Mouse (Mus musculus) 3134 (cell line): ENCODE measurements around the gene Abcb10.
"Not testable (repeated sequence)": the region's sequence is repeated elsewhere in the genome, so short reads cannot be mapped to it uniquely, and the experiment has no call there.

Experiments used
- DNase-seq: peaks from one replicate; pipeline ENCODE4 v3.0.0-alpha.2; 2011; ENCODE audit warnings: low spot score; ENCODE audit not compliant: insufficient read length; ENCODE audit errors: extremely low read depth

Abcb10 gene

DNA sequence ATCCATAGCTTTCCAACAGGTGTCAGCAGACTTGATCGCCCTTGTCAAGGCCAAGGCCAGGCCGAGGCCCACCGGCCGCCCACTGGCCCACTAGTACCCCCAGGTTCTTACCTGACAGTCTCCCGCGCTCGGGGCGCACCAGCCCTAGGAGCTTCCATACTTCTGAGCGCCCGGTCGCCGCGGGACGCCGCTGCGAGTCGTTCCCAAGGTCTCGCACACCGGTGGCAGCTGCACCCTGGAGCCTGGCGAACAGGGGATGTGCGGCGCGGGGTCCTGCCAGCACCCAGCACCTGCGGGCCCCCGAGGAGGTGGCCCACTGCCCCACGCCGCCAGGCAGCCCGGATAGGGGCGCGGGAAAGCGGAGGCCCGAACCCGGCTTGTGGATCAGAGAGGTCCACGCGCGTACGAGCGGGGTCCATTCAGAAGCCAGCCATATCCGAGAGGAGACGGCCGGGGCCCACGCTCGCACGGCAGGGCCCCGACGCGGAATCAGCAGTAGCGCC is 580 bp downstream of the Abcb10 start:
- peak; percentile 62 for DNase-seq

DNA sequence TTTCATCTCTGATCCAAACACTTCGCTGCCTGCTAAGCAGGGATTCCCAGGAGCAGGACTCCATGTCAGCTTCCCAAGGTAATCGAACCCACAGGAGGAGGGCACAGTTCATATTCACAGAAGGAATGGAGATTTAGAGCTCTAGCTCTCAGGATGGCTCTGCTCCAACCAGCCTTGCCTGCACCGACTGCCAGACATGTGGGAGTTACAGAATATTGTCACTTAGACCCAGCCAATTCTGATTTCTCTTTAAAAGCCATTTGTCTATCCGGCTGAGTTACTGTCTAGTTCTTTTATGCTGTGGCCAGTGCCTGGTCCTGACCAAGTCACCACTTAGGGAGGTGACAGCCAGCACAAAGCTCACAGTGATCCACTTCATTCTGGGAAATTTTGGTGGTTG is 1.2 kb downstream of the Abcb10 start:
- no peak for DNase-seq

DNA sequence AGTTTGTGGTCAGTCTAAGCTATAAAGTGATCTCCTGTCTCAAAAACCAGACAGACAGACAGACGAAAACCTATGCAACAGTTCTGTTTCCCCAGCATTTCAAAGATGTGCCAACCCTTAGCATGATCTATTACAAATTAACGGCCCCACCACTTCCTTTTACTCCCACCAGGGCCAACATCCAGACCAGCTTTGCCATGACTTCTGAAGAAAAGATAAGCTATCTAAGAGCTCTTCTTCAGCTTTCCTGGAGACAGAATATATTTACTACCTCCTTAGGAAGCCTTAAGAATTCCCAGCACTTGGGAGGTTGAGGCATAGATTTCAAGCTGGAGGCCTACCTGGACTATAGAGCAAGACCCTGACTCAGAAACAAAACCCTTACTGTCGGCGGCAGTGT is 2.7 kb downstream of the Abcb10 start:
- no peak for DNase-seq

DNA sequence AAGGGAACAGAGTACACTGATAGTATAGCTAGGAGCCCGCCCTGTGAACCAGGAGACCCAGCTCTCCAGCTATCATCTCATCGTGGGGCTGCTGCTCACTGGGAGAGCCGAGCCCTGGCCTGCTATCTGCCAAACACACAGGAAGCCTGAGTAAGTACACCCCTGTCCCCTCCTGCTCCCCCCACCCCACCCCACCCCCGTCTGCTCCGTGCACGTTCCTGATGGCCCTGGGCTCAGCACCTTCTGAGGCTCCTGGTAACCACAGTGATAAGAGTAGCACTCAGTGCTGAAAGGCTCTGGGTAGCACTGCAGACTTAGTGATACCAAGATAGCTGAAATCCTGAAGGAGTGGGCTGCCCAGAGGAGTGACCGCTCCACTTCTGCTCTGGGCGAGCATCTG is 4.0 kb downstream of the Abcb10 start:
- no peak for DNase-seq

DNA sequence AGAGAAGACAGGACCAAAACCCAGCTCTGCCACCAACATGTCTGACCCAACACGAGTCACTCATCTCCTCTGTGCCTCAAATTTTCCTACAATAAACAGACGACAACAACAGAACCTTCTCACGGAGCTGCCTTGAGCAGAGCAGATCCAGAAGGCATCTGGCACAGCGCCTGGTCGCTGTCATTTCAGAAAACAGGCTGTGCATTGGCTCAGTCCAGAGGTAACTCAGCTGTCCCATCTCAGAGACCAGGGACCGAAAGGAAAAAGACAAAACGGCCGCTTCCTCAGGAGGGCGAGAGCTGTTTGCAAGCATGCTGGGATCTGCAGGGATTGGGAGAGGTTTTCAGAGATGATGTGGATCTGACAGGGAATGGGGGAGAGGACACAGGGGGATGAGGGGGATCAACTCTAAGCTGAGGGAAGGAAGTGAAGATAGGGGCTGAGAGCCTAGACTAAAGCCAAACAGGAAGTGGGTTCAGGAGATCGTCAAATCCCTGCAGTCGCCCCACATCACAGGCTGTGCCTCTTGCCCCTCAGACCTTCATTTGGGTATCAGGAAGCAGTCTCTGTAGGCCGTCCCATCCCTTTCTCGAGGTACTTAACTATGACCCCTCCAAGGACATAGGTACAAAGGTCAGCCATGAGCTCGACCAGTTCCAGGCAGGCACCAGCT is 4.6 kb downstream of the Abcb10 start:
- DNase-seq, result no peak

DNA sequence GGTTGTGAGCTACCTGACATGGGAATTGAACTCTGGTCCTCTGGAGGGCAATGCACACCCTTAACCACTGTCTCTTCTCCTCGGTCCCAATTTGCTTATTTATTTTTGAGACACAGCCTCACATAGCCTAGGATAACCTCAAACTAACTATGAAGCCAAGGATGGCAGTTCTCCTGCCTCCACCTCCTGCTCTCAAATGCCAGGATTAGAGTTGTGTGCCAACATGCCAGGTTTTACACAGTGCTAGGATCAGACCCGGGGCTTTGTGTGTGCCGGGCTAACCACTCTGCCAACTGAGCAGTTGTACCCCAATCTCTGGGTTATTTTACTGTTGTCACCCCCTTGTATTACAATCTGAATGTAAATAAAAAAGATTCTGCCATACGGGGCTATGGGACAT is 5.4 kb downstream of the Abcb10 start:
- no peak for DNase-seq

DNA sequence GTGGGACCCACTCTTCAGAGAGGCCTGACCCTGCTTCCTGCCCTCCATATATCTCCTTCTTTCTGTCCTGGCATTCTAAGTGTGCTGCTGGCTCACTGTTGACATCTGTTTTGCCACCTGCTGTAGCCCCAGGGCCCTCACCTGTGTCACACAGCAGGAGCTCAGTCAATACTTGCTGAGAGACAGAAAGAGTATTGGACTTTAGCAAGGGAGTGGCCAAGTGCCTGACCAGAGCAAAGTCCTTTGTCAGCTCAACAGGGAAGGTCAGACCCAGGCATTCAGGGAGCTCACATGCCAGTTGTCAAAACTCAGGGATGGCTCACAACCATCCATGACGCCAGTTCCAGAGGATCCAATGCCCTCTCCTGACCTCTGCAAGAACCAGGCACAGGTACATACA is 9.4 kb downstream of the Abcb10 start:
- DNase-seq, result no peak

DNA sequence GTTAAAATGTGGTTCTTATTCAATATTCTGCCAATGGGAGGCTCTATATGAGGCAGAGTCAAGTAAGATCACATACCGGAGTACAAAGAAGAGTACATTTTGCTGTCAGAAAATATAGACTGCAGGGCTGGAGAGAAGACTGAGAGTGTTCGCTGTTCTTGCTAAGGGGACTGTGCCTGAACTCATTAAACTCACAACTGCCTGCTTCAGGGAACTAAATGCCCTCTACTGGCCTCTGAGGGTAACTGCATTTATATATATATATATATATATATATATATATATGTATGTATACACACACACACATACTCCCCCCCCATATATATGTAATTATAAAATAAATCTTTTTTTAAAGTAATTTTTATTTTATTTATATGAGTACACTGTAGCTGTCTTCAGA is 16.0 kb downstream of the Abcb10 start:
- DNase-seq, result no peak

DNA sequence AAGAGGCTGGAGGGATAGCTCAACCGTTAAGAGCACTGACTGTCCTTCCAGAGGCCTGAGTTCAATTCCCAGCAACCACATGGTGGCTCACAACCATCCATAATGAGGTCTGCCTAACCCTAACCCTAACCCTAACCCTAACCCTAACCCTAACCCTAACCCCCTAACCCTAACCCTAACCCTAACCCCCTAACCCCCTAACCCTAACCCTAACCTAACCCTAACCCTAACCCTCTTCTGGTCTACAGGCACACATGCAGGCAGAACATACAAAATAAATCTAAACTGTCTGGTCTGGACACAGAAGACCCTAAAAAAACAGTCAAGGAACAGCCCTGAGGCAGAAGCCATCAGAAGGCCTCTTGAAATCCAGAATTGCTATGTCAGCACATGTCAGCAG is 21.6 kb downstream of the Abcb10 start:
- no peak for DNase-seq

DNA sequence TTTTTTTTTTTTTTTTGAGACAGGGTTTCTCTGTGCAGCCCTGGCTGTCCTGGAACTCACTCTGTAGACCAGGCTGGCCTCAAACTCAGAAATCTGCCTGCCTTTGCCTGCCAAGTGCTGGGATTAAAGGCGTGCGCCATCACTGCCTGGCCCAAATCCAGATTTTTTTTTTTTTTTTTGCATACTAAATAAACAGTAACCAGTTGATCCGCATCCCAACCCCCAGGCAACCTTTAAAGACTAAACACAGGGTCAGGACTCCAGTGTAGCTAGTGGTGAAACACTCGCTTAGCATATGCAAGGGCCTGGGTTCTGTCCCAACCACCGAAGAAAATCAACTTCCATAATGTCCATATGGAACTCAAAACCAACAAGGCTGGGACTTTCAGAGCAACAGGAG is 22.4 kb downstream of the Abcb10 start:
- not testable (repeated sequence) for DNase-seq

DNA sequence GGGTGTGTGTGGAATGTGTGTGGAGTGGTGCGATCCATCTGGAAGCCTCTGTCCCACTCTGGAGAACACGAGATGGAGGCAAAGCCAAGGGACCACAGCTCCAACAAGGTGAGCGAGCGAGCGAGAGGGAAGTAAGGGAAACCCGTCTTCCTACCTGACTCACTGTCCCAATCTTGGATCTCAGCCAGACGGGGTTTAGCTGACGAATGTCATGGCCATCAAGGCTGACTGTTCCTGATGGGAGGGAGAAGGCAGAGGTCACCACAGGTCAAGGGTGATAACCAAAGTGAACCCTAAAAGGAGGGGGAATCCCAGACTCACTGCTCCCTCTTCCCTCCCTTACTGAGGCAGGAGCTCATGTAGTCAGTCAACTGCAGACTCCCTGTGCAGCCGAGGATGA is 22.9 kb downstream of the Abcb10 start:
- DNase-seq, result no peak

DNA sequence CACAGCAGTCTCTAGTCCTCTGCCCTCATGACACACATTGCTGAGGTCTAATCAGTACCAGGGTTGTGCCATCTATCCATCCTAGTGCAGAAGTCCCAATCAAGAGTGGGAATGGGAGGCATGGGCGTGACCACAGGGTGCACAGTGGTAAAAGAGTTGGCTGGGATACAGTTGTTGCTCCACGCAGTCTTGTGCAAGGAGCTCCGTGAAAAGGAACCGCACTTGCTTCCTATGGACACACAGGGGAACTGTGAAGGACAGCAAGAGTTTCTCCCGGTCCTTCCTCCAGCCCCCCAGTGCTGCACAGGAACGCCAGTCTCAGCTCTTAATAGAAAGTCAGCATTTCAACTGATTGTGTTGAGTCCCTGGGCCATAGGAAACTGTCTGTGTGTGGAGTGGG is 23.4 kb downstream of the Abcb10 start:
- no peak for DNase-seq

DNA sequence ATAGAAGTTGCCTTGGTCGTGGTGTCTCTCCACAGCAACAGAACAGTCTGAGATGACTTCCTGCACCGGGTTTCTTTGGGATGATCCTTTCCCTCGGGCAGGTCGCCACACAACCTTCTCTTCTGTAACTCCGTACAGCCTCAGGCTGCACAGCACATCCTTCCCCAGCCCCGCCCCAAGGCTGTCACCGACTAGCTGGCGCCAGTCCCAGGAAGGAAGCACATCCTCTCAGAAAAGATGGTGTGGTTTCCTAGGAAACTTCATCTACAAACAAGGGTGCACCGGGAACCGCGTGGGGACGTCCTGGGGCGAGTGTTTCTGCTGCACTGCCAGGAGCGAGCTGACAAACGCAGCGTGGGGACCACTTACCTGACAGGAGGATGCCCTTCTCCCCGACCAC is 24.8 kb downstream of the Abcb10 start:
- DNase-seq, result no peak

DNA sequence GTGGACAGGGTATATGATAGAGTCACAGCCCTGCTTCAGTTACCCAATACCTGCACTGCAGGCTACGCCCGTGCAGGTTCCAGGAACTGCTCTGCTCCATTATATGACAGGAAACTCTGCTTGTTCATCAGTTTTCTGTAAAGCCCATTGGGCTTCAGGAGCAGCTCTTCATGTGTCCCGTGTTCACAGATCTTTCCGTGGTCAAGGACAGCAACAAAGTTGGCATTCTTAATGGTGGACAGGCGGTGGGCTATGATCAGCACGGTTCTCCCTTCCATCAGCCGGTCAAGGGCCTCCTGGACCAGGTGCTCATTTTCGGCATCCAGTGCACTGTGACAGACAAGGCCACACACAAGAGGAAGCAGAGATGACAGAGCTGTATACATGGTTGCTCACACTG is 28.7 kb downstream of the Abcb10 start:
- no peak for DNase-seq

DNA sequence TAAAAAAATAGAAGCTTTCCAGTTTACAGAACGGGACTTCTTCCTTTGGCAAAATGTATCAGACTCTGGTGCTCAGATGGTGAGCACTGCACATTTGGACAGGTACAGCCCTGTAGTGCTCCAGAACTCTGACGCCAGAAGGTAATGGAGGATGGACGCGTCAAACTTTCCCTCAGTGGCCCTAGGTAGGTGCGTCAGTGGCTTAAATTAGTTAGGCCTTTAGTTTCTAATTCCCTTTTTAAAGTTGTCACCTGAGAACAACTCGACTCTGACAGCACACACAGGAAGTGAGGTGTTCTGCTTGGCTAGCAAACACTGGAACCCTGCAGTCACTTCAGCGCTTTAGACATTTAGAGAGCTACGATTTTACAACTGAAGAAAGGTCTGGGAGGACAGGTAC is 29.2 kb downstream of the Abcb10 start:
- no peak for DNase-seq

DNA sequence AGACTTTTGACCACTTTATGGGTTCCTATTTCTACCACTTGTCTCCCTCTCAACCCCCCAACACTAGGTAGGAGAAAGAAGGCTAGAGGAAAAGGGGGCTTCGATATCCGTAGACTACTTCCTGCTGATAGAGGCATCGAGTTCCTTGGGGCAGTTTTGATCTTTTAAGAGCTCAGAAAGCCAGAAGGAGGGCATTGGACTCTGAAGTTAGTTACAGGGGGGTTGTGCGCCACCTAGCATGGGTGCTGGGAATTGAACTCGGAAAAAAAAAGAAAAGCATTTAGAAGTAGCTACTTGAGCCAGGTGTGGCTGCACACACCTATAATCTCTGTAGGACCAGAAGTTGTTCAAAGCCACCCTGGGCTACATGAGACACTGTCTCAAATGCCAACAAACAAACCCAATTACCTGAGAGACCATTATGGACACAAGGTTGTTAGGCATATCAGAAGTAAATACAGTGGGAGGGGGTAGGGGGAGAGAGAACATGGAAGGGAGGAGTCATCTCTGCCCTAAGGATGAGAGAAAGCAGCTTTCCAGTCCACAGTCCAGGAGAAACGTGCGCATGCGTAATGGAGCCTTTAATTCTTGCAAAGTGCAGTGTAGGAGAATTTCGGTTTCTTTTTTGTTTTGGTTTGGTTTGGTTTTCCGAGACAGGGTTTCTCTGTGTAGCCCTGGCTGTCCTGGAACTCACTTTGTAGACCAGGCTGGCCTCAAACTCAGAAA is 32.7 kb downstream of the Abcb10 start:
- DNase-seq, result peak; percentile 42

DNA sequence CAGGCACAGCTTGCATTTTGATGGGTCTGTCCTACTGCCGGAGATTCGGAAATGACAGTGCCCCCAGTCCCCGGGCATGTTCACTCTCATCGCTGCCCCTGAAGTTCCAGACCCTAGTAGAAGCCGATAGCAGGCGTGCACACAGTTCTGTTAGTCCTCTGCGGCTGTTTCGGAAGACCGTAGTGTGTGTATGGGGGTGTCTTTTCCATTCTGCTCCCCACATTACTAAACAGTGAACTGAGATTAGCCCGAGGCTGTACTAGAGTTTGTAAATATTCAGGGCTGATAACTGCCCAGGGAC is 33.3 kb downstream of the Abcb10 start:
- DNase-seq, result no peak

DNA sequence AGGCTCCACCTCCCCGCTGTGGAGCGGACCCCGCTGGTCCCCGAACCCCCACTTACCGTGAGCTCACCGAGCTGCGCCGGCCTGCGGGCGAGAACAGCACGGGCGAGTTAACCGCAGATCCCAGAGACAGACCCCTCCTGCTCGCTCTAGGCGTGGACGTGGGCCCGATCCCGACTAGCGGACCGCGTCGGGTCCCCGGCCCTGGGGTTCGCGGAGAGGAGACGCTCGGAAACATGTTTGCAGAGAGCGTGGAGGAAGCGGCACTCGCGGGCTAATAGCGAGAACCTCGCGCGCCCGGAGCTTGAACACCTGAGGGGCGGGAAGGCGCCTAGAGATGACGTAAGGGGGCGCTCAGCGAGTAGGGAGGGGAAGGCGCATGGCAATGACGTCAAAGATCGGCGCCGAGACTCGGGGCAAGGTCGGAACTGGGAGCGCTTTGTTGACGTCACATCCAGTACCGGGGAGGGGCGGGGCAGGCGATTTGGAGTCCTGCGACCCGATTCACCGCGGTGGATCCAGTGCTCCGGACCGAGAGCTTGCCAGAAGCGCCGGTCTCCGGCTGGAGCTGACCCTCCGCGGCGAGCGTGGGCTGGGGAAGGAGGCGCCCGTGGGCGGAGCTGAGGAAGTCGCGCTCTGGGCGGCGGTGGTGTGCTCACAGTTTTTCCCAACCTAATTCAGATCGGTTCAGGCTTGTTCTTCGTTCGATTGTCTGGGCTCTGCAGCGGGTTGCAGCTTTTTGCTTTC is 33.8 kb downstream of the Abcb10 start, which contains the start of gene Nup133:
Gene Nup133 (minus strand): TSS at position 324 of the 744 bp plus-strand sequence.
- peak; percentile 93 for DNase-seq

DNA sequence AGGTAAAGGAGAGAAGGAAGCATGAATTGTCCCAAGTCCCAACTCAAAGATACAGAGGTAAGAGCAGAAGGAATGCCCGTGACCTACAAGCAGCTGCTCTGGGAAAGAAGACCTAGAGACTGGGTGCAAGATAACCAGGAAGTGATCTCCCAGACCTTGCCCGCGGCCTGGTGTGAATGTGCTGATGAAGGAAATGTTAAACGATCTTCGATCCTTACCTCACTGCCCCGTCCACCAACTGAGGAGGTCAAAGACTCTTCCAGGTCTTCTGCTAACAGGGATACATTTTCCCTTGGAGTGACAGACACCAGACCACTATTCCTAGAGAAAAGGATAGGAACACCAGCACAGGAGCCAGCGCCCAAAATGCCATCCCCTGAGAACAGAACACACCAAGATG is 53.9 kb downstream of the Abcb10 start:
- no peak for DNase-seq

DNA sequence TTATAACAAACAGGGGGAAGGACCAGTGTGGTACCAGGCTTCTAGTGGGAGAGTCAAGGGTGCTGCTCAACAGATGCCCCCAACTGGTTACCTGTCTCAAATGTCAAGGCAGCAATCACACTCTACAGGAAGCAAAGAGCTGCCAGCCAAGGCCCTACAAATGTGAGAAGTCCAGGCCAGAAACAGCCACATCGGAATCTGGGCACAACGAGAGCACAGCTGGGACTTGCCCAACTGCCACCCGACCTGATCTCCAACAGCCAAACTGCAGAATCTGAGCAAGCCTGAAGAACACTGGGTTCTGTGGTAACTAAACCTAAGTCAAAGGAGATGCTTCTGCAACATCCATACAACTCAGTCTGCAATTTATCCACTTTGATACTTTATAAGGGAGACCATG is 57.3 kb downstream of the Abcb10 start:
- no peak for DNase-seq

DNA sequence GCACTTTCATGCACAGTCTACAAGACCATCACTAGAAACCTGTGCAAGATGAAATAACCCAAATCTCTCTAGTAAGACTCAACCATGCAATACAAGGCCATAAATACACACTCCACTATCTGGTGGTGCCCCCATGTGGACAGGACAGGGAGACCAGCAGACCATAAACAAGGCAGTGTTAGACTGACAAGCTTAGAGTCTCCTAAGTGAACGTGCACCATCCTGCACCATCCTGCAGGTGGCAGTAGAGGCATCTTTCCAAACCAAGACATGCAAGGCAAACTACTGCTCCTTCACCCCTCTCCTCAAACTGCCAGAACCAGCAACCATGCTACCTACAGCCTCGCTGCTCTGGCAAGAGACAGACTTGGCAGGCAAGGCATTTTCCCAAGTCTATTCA is 58.2 kb downstream of the Abcb10 start:
- peak; percentile 55 for DNase-seq

DNA sequence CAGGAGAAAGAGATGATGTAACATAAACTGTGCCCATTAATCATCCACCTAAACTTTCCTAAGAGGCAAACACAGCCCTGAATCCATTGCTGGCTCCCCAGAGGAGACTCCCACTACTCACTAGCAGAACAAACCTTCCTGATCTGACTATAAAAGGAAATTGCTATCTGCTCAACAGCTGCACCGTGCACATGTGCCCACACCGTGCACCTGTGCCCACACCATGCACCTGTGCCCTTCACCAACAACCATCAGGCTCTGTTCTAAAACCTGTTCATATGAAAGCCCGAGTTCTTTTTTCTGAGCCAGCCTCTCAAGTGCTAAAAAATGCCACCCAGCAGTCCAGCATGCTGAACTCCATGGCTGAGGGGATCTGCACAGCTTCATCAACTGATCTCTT is 68.3 kb downstream of the Abcb10 start:
- no peak for DNase-seq
